Mouse (Mus musculus) hindbrain, embryonic 11.5 days (tissue): ENCODE results near the gene Tenm4. TPM values are rescaled to one million over a fixed set of nuclear protein-coding genes. Genes with fewer than 3 reads are reported as not detected.

Experiments
- ATAC-seq: fragments of 200-750 bp; cut with Nextera tagmentation; 2 replicates; pipeline ENCODE4 v1.8.0; 2017; ENCODE audit warnings: mild to moderate bottlenecking, moderate TSS enrichment, moderate library complexity; ENCODE audit not compliant: low FRiP score
- DNase-seq: peaks from one replicate; pipeline ENCODE4 v3.0.0-alpha.2; 2015; ENCODE audit warnings: low spot score
- H3K27ac ChIP-seq: fragments of 300-500 bp; sonication (generic); 2 replicates; pipeline ENCODE4 v1.5.1; 2014; ENCODE audit warnings: mild to moderate bottlenecking, low read depth, low read length
- H3K27me3 ChIP-seq: fragments of 300-500 bp; sonication (generic); 2 replicates; pipeline ENCODE4 v1.6.1; 2014; ENCODE audit warnings: mild to moderate bottlenecking, low read length, moderate library complexity, mixed read lengths; ENCODE audit not compliant: control insufficient read depth, insufficient read depth
- H3K36me3 ChIP-seq: fragments of 300-500 bp; sonication (generic); 2 replicates; pipeline ENCODE4 v1.6.1; 2014; ENCODE audit warnings: mild to moderate bottlenecking, low read length, moderate library complexity, mixed read lengths; ENCODE audit not compliant: control insufficient read depth, insufficient read depth
- H3K4me1 ChIP-seq: fragments of 300-500 bp; sonication (generic); replicated peaks from 2 replicates; pipeline ENCODE4 v1.6.1; 2014; ENCODE audit warnings: low read length, mixed read lengths; ENCODE audit not compliant: control insufficient read depth, insufficient read depth
- H3K4me2 ChIP-seq: fragments of 300-500 bp; sonication (generic); replicated peaks from 2 replicates; pipeline ENCODE4 v1.6.1; 2014; ENCODE audit warnings: mild to moderate bottlenecking, low read depth, low read length
- H3K4me3 ChIP-seq: fragments of 300-500 bp; sonication (generic); 2 replicates; pipeline ENCODE4 v1.5.1; 2014; ENCODE audit warnings: low read depth, low read length
- H3K9ac ChIP-seq: fragments of 300-500 bp; sonication (generic); 2 replicates; pipeline ENCODE4 v1.6.1; 2014; ENCODE audit warnings: low read depth, low read length
- H3K9me3 ChIP-seq: fragments of 300-500 bp; sonication (generic); 2 replicates; pipeline ENCODE4 v1.6.1; 2016; ENCODE audit warnings: low read length; ENCODE audit not compliant: control insufficient read depth
- WGBS: fragments of 180-500 bp; shearing (Covaris S2); extraction: QIAGEN DNeasy Blood & Tissue Kit; methylation state at CpG from one replicate; pipeline ENCODE4 v1.1.7; 2014; 5-methylcytosine and 5-hydroxymethylcytosine counted together
- polyA plus RNA-seq: library from polyadenylated mRNA; unstranded; fragments of >200 nt; fragmentation: Nextera tagmentation; extraction: Ambion mirVana; gene quantifications from 2 replicates; pipeline ENCODE4 v1.2.1, GENCODE M21; 2014

Gene Tenm4
- polyA plus RNA-seq, 1 experiment from 2014 or later = 24.0 TPM

GRCm38 (mm10) chr7:96570965-96571364 lies 399.9 kb downstream of the Tenm4 start:
- Histone ChIP-seq H3K4me1 (no peaks in the 10 kb centered on the region), H3K27ac (no peak overlapping the region), H3K36me3 (no peaks in the 10 kb centered on the region), H3K4me2 (no peak overlapping the region), H3K27me3 (no peaks in the 10 kb centered on the region), H3K4me3 (no peak overlapping the region), H3K9ac (no peak overlapping the region), H3K9me3 (no peaks in the 10 kb centered on the region)
- ATAC-seq = no peak
- no peak for DNase-seq

GRCm38 (mm10) chr7:96572995-96573394 lies 401.9 kb downstream of the Tenm4 start:
- Histone ChIP-seq H3K9ac (no peak overlapping the region), H3K27me3 (no peaks in the 10 kb centered on the region), H3K27ac (no peak overlapping the region), H3K4me3 (no peak overlapping the region), H3K36me3 (no peaks in the 10 kb centered on the region), H3K4me1 (no peaks in the 10 kb centered on the region), H3K9me3 (no peaks in the 10 kb centered on the region), H3K4me2 (no peak overlapping the region)
- ATAC-seq = no peak
- WGBS = 95% methylated on average over 7 of the region's 7 CpGs
- DNase-seq = no peak

DNA sequence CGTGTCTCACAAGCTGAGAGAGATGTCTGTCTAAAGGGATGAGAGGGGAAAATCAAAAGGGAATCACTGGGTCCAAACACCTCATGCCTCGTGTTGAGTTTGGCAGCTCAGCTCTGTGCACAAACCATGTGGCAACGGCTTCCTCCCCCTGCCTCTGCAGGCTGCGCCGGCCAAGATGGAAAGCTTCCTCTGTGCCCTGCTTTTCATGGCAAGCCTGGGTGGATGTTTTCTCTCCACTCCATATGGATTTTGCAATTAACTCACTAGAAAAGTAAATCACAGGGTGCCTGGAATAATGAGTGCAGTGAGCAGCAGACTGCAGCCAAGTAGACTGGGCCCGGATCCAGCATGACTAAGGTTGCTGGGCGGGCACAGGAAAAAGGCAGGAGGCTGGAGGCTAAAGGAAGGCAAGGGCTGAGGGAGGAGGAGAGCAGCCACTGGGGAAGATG lies 404.2 kb downstream of the Tenm4 start:
- no peaks in the 10 kb centered on the region for H3K27me3 ChIP-seq
- WGBS = 87% methylated on average over 7 of the region's 7 CpGs
- H3K4me3 ChIP-seq = no peak overlapping the region
- no peaks in the 10 kb centered on the region for H3K9me3 ChIP-seq
- no peak overlapping the region for H3K9ac ChIP-seq
- H3K4me2 ChIP-seq = no peak overlapping the region
- no peaks in the 10 kb centered on the region for H3K4me1 ChIP-seq
- DNase-seq (no peak), ATAC-seq (no peak)
- H3K27ac ChIP-seq = no peak overlapping the region
- H3K36me3 ChIP-seq = no peaks in the 10 kb centered on the region

- DNase-seq (no peak), ATAC-seq (no peak)
- no peaks in the 10 kb centered on the region for H3K9me3 ChIP-seq
- H3K4me2 ChIP-seq = no peak overlapping the region
- no peak overlapping the region for H3K4me3 ChIP-seq
- H3K27me3 ChIP-seq = no peaks in the 10 kb centered on the region
- H3K9ac ChIP-seq = no peak overlapping the region
- no peaks in the 10 kb centered on the region for H3K4me1 ChIP-seq
- WGBS = 71% methylated on average over 6 of the region's 6 CpGs
- H3K36me3 ChIP-seq = no peaks in the 10 kb centered on the region
- H3K27ac ChIP-seq = no peak overlapping the region
Observed at GRCm38 (mm10) chr7:96582752-96583151, 411.7 kb downstream of the Tenm4 start.

- Histone ChIP-seq H3K4me3 (no peak overlapping the region), H3K4me2 (no peak overlapping the region), H3K27me3 (no peaks in the 10 kb centered on the region), H3K9me3 (no peaks in the 10 kb centered on the region), H3K27ac (no peak overlapping the region), H3K9ac (no peak overlapping the region), H3K4me1 (no peaks in the 10 kb centered on the region), H3K36me3 (no peaks in the 10 kb centered on the region)
- DNase-seq (no peak), ATAC-seq (no peak)
Observed at GRCm38 (mm10) chr7:96587403-96587802, 416.4 kb downstream of the Tenm4 start.

DNA sequence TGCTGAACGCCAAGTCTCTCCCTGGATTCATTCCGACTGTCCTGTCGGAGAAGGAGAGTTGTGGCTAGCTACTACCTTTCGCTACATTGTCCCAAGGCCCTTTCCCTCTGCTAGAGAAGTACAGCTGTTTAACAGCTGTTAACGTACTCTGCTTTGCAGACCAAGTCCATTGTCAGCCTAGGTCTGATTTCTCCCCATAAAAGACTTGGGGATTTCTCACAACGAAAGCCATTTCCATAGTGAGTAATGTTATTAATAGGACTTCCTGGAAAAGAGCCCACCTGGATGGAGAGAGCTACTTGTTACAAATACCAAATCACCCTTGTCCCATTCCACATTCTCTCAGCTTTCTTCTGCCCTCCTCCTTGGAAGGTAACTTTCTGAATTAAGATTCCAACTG lies 417.5 kb downstream of the Tenm4 start:
- H3K9me3 ChIP-seq = no peaks in the 10 kb centered on the region
- no peaks in the 10 kb centered on the region for H3K27me3 ChIP-seq
- H3K36me3 ChIP-seq = no peaks in the 10 kb centered on the region
- DNase-seq = no peak
- H3K4me1 ChIP-seq = no peaks in the 10 kb centered on the region
- 90% methylated on average over 6 of the region's 6 CpGs for whole genome bisulfite sequencing
- no peak overlapping the region for H3K9ac ChIP-seq
- no peak for ATAC-seq
- H3K4me2 ChIP-seq = no peak overlapping the region
- no peak overlapping the region for H3K27ac ChIP-seq
- no peak overlapping the region for H3K4me3 ChIP-seq

GRCm38 (mm10) chr7:96595535-96596295 lies 424.7 kb downstream of the Tenm4 start:
- no peak overlapping the region for H3K9ac ChIP-seq
- ATAC-seq = no peak

GRCm38 (mm10) chr7:96596402-96597195 lies 425.6 kb downstream of the Tenm4 start:
- DNase-seq (no peak), ATAC-seq (no peak)
- WGBS = 43% methylated on average over 9 of the region's 9 CpGs
- Histone ChIP-seq H3K4me3 (no peak overlapping the region), H3K36me3 (no peaks in the 10 kb centered on the region), H3K9ac (no peak overlapping the region), H3K27me3 (no peaks in the 10 kb centered on the region), H3K27ac (no peak overlapping the region), H3K4me1 (no peaks in the 10 kb centered on the region), H3K9me3 (no peaks in the 10 kb centered on the region), H3K4me2 (no peak overlapping the region)

More at GRCm38 (mm10) chr7:96595535-96596295, 424.7 kb downstream of the Tenm4 start:
- H3K27me3 ChIP-seq = no peaks in the 10 kb centered on the region
- DNase-seq = no peak
- no peak overlapping the region for H3K4me3 ChIP-seq
- 91% methylated on average over 9 of the region's 9 CpGs for WGBS
- H3K4me2 ChIP-seq = no peak overlapping the region
- H3K36me3 ChIP-seq = no peaks in the 10 kb centered on the region
- H3K9me3 ChIP-seq = no peaks in the 10 kb centered on the region
- no peaks in the 10 kb centered on the region for H3K4me1 ChIP-seq
- H3K27ac ChIP-seq = no peak overlapping the region

DNA sequence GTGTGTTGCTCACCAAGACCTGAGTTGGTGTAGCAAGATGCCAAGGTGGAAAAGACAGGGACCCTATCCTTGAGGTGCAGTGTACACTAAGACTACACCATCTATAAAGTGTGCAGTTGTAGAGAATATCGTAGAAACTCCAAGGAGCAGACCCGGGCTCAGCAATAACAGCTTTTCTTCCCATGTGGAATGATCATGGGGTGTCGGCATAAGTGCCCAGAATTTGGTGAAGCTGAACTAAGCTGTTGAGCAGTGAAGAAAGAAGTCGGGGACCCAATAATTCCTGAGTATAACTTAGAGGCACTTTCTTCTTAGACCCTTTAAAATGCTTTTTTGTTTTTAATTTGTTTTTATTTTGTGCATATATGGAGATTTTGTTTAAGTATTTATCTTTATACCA lies 426.8 kb downstream of the Tenm4 start:
- Histone ChIP-seq H3K36me3 (no peaks in the 10 kb centered on the region), H3K9ac (no peak overlapping the region), H3K27me3 (no peaks in the 10 kb centered on the region), H3K27ac (no peak overlapping the region), H3K4me2 (no peak overlapping the region), H3K9me3 (no peaks in the 10 kb centered on the region), H3K4me1 (no peaks in the 10 kb centered on the region), H3K4me3 (no peak overlapping the region)
- no peak for ATAC-seq
- WGBS = 94% methylated on average over 4 of the region's 4 CpGs
- DNase-seq = no peak
